Mouse (Mus musculus): Measurements from ENCODE around the gene Fli1.

Gene Fli1

DNA sequence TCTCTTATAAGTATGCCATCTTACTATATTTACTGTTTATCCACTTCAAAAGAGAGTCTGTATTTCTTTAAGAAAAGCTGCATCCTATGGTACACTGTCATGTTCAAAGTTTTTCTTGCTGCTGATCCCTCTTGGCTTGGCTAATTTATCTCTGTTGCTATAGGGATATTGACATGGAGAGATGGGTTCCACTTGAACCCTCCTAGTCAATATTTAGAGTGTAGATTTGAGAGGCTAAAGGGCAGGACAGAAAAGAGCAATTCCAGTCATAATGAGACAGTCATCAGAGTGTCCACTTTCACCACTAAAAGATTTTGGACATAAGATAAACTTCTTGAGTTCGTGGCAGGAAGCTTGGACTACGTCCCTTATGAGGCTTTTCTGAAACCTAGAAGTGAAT is 142.4 kb downstream of the Fli1 start:
- no peak for DNase-seq

DNA sequence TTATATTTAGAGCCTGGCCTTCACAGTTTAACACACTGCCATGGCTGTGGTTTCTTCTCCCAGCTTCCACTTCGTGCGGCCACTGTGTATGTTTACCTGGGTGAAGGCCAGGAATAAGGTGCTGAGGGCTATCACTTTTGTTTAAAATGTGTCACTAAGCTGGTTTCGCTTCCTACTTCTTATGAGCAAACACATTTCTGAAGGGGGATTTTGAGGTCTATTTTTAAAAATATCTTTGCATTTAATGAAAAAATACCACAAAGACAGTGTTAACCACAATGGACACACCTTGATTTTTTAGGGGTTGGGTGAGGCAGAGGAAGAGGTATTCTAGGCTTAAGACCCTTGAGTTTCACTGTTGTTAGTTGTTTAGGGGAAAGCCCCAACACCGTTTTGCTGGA is 147.9 kb downstream of the Fli1 start:
- DNase-seq = no peak

DNA sequence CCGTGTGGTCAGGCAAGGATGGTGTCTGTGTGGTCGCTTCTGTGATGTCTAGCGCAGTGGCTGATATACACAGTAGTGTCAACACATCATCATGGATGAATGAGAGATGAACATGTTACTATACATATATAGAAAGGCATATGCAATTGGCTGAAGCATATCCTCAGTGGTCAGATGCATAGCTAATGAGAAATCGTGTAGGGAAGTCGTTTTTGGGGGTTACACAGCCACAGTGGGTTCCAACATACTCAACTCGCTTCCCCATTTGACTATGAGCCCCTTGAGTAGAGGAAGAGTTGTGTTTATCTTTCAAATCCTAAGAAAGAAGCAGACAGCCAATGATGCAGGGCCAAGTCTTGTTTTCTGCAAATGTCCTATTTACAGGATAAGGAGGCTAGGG is 149.9 kb downstream of the Fli1 start:
- DNase-seq = no peak

GRCm38 (mm10) chr9:32391701-32392100 is 151.0 kb downstream of the Fli1 start:
- no peak for DNase-seq

DNA sequence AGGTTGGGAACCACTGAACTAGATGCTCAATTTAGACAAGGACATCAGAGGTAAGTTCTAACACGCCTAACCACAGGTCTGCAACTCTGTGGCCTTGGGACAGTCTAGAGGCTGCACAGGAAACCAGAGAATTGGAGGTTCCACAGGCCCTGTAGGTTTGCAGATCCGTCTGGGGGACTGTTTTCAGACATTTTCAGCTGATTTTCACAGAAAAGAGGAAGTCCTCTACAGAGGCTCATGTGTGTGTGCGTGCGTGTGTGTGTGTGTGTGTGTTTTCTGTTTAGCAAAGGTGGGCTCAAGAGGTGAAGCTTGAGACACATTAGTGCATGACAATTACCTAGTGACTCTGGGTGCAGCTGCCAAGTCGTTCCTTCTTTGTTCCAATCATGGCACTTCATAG is 151.6 kb downstream of the Fli1 start:
- no peak for DNase-seq

GRCm38 (mm10) chr9:32388120-32388519 is 154.5 kb downstream of the Fli1 start:
- DNase-seq = no peak

GRCm38 (mm10) chr9:32384906-32385305 is 157.8 kb downstream of the Fli1 start:
- no peak for DNase-seq

DNA sequence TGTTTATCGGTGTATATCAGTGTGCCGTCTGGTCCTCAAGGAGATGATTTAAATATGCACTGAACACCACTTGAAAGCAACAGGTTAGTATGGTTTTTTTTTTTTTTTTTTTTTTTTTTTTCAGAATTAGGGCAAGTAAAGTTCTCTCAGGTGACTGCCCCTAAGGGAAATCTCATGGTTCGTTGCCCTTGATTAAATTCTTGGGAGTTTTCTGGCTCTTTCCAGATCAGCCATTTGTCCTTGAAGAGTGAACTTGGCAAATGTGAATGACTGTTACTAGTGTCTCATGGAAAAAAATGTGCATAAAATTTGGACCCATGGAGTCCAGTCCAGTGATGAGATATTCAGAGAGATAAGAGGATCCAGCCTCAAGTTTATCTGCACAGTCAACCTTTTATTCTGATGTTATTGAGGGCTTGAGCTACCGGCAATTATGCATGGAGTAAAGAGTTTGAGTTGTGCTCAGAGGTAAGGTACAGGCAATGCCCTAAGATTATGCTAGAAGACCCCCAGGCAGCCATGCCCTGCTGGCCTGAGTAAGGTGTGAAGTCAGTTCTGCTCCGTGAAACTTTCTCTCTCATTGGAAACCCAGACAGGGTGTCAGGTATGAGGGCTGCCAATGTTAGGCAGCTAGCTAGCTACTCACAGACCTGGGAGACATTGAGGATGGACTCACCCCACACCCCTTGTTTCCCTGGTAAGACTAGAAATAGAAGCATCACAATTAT is 165.6 kb downstream of the Fli1 start:
- no peak for DNase-seq

GRCm38 (mm10) chr9:32376031-32376430 is 166.6 kb downstream of the Fli1 start:
- DNase-seq = no peak

GRCm38 (mm10) chr9:32373656-32374055 is 169.0 kb downstream of the Fli1 start:
- DNase-seq = no peak

Data from cerebellum, adult 11-12 months (tissue).